17 mouse cellular contexts compared by ENCODE assay signal in genomic region chr2:118983812-118984211, GRCm38 (mm10). TPM values are rescaled to one million over a fixed set of nuclear protein-coding genes. Genes with fewer than 3 reads are reported as not detected.
A peak's percentile ranks its signal among the peaks of the same experiment; 100 is the strongest.
DNase-seq lines count a peak whose midpoint lies in the region; ATAC-seq and TF ChIP-seq lines count a peak whose summit lies in the region.
"Had no signal": no experiment of that assay in that cellular context is flagged by ENCODE, and none has a peak within 500 bp of the region (broad histone marks: within the 10 kb centered on the region; RNA-seq: fewer than 3 reads in every experiment).

No protein-coding gene starts in this region.

- ATAC-seq in midbrain, postnatal 0 days (ENCODE audit: low FRiP score): no peak
- no peak for ATAC-seq in midbrain, embryonic 13.5 days

- H3K4me3 ChIP-seq in midbrain, postnatal 0 days (ENCODE audit: low read depth, low read length): no peak overlapping the region
- H3K4me3 ChIP-seq in midbrain, embryonic 13.5 days (replicated peaks): no peak overlapping the region
- H3K4me3 ChIP-seq: forebrain, embryonic 12.5 days; heart, embryonic 12.5 days; limb, embryonic 12.5 days; liver, embryonic 15.5 days; midbrain, embryonic 10.5 days had no signal

- H3K27me3 ChIP-seq in midbrain, postnatal 0 days (ENCODE audit: insufficient read depth, low read length): no peaks in the 10 kb centered on the region; the same call in 1 of the 2 replicates
- H3K27me3 ChIP-seq in midbrain, embryonic 13.5 days: peaks cover 7% of the 10 kb centered on the region

- no peak overlapping the region for H3K4me2 ChIP-seq in midbrain, postnatal 0 days (ENCODE audit: low read depth, low read length, poor library complexity, severe bottlenecking)
- H3K4me2 ChIP-seq in midbrain, embryonic 13.5 days (replicated peaks): no peak overlapping the region
- H3K4me2 ChIP-seq: forebrain, embryonic 12.5 days; heart, embryonic 12.5 days; limb, embryonic 12.5 days; liver, embryonic 15.5 days had no signal

- TF ChIP-seq CTCF in midbrain, postnatal 0 days (IDR thresholded peaks at IDR 0.05): peak; percentile 16; the same call in 1 of the 2 replicates

- no peak overlapping the region for H3K27ac ChIP-seq in midbrain, postnatal 0 days (ENCODE audit: low read depth, low read length)
- H3K27ac ChIP-seq in midbrain, embryonic 13.5 days: no peak overlapping the region
- H3K27ac ChIP-seq: forebrain, embryonic 12.5 days; limb, embryonic 12.5 days; liver, embryonic 15.5 days; midbrain, embryonic 10.5 days had no signal

- DNase-seq in adrenal gland, postnatal 14 days: peak; percentile 33
- DNase-seq in adrenal gland, adult (ENCODE audit: inconsistent age in 2 of 2, low spot score in 1 of 2): no peak
- DNase-seq in midbrain, postnatal 0 days (ENCODE audit: low spot score): no peak
- peak; percentile 19 for DNase-seq in ZHBTc4 (ENCODE audit: low read depth, low spot score)
- DNase-seq in neural tube, embryonic 10.5 days (ENCODE audit: extremely low spot score, low spot score): no peak
- DNase-seq in cerebellum, adult 11 months: no peak
- no peak for DNase-seq in lung, postnatal 36 days
- DNase-seq: gastrocnemius, postnatal 36 days; heart, postnatal 36 days; kidney, adult 9 months; lung, postnatal 14 days had no signal

- 77% methylated on average over 8 of the region's 8 CpGs for whole genome bisulfite sequencing in midbrain, postnatal 0 days
- WGBS in midbrain, embryonic 13.5 days: 85% methylated on average over 8 of the region's 8 CpGs

- no peaks in the 10 kb centered on the region for H3K4me1 ChIP-seq in midbrain, postnatal 0 days (ENCODE audit: insufficient read depth, low read length)
- H3K4me1 ChIP-seq in midbrain, embryonic 13.5 days (replicated peaks): no peaks in the 10 kb centered on the region
- H3K4me1 ChIP-seq: forebrain, embryonic 12.5 days; heart, embryonic 12.5 days; limb, embryonic 12.5 days; liver, embryonic 15.5 days; midbrain, embryonic 10.5 days had no signal

- no peaks in the 10 kb centered on the region for H3K36me3 ChIP-seq in midbrain, postnatal 0 days (ENCODE audit: insufficient read depth, low read length)
- no peaks in the 10 kb centered on the region for H3K36me3 ChIP-seq in midbrain, embryonic 13.5 days
- H3K36me3 ChIP-seq: forebrain, embryonic 12.5 days; heart, embryonic 12.5 days; limb, embryonic 12.5 days; liver, embryonic 15.5 days; midbrain, embryonic 10.5 days had no signal

- H3K9ac ChIP-seq in midbrain, postnatal 0 days (replicated peaks; ENCODE audit: low read length, poor library complexity, severe bottlenecking): no peak overlapping the region
- H3K9ac ChIP-seq in midbrain, embryonic 13.5 days (replicated peaks): no peak overlapping the region
- H3K9ac ChIP-seq: forebrain, embryonic 12.5 days; heart, embryonic 12.5 days; limb, embryonic 12.5 days; liver, embryonic 15.5 days had no signal

- no peaks in the 10 kb centered on the region for H3K9me3 ChIP-seq in midbrain, postnatal 0 days (ENCODE audit: low read length)
- H3K9me3 ChIP-seq in midbrain, embryonic 13.5 days: no peaks in the 10 kb centered on the region
- H3K9me3 ChIP-seq: forebrain, embryonic 12.5 days; limb, embryonic 12.5 days; liver, embryonic 15.5 days; midbrain, embryonic 10.5 days had no signal

RNA-seq across cellular contexts. Expression of gene Ccdc32, which starts 45.4 kb away (rescaled TPM):
- 14.8 and 16.9 TPM in 2 replicates for total RNA-seq in adrenal gland, postnatal 14 days (2021)
- total RNA-seq in midbrain, postnatal 0 days (2014; rRNA removed): 26.5 and 44.7 TPM in 2 replicates
- 49.4 and 51.8 TPM in 2 replicates for polyA plus RNA-seq in midbrain, postnatal 0 days (2015; fragmentation: Nextera tagmentation; extraction: Ambion mirVana)
- 30.7 and 31.9 TPM in 2 replicates for polyA plus RNA-seq in midbrain, embryonic 13.5 days (2015; fragmentation: Nextera tagmentation; extraction: Ambion mirVana)

RNA-seq across cellular contexts. Expression of gene Rpusd2, which starts 50.8 kb away (rescaled TPM):
- total RNA-seq in adrenal gland, postnatal 14 days (2021): 4.6 and 5.7 TPM in 2 replicates
- total RNA-seq in midbrain, postnatal 0 days (2014; rRNA removed): 10.1 and 10.2 TPM in 2 replicates
- polyA plus RNA-seq in midbrain, postnatal 0 days (2015; fragmentation: Nextera tagmentation; extraction: Ambion mirVana): 2.9 and 3.2 TPM in 2 replicates
- polyA plus RNA-seq in midbrain, embryonic 13.5 days (2015; fragmentation: Nextera tagmentation; extraction: Ambion mirVana): 5.6 and 5.8 TPM in 2 replicates

RNA-seq across cellular contexts. Expression of gene Chst14, which starts 57.5 kb away (rescaled TPM):
- total RNA-seq in adrenal gland, postnatal 14 days (2021): 10.1 and 13.3 TPM in 2 replicates
- 4.9 TPM in 2 replicates for total RNA-seq in midbrain, postnatal 0 days (2014; rRNA removed)
- polyA plus RNA-seq in midbrain, postnatal 0 days (2015; fragmentation: Nextera tagmentation; extraction: Ambion mirVana): 3.0 and 3.1 TPM in 2 replicates
- 6.2 and 6.6 TPM in 2 replicates for polyA plus RNA-seq in midbrain, embryonic 13.5 days (2015; fragmentation: Nextera tagmentation; extraction: Ambion mirVana)

Comparison
In these comparisons a context has a peak if more than half of its experiments do, and no peak if none do; other contexts are left out.
1. DNase-seq: peak in adrenal gland, postnatal 14 days (single experiment) and ZHBTc4 (single experiment); none in adrenal gland, adult (0 of 2), midbrain, postnatal 0 days (single experiment), neural tube, embryonic 10.5 days (single experiment), cerebellum, adult 11 months (single experiment) and lung, postnatal 36 days (single experiment).